23 mouse cellular contexts compared by ENCODE assay signal in genomic region chr2:133666331-133667054, GRCm38 (mm10).
DNase-seq lines count a peak whose midpoint lies in the region; ATAC-seq and TF ChIP-seq lines count a peak whose summit lies in the region.
"Had no signal": no experiment of that assay in that cellular context is flagged by ENCODE, and none has a peak within 500 bp of the region (broad histone marks: within the 10 kb centered on the region; RNA-seq: fewer than 3 reads in every experiment).

No protein-coding gene starts in this region.

- H3K4me2 ChIP-seq in kidney, postnatal 0 days (ENCODE audit: low read length), result no peak overlapping the region
- H3K4me2 ChIP-seq in kidney, embryonic 15.5 days, result no peak overlapping the region
- H3K4me2 ChIP-seq in embryonic facial prominence, embryonic 15.5 days (replicated peaks), result no peak overlapping the region
- H3K4me2 ChIP-seq in limb, embryonic 12.5 days, result no peak overlapping the region
- H3K4me2 ChIP-seq: forebrain, embryonic 13.5 days; hindbrain, embryonic 14.5 days; liver, embryonic 13.5 days; lung, embryonic 14.5 days; midbrain, embryonic 13.5 days; stomach, embryonic 15.5 days had no signal

- intact Hi-C loops in heart, postnatal 36 days (cut with DNase I), result no loop called here

- no peak for TF ChIP-seq CTCF in kidney, postnatal 0 days (IDR thresholded peaks at IDR 0.05; ENCODE audit: low read depth)

- peak; percentile 3 for DNase-seq in kidney, postnatal 0 days (ENCODE audit: low spot score)
- no peak for DNase-seq in heart, adult 18-20 months
- no peak for DNase-seq in heart, postnatal 36 days
- DNase-seq in gastrocnemius, adult 8-10 months (ENCODE audit: low spot score in 2 of 2), result no peak
- DNase-seq: adrenal gland, postnatal 10 days; B cell, adult 2 months; cerebellum, adult 18-20 months; cerebellum, postnatal 25 days; gastrocnemius, postnatal 14 days; heart, adult 2 months; kidney, adult 9 months; kidney, postnatal 36 days; layer of hippocampus, postnatal 36 days; liver, embryonic 13.5 days; lung, embryonic 14.5 days; thymus, postnatal 25 days had no signal

- no peak overlapping the region for H3K4me3 ChIP-seq in kidney, postnatal 0 days (replicated peaks; ENCODE audit: low read depth, low read length)
- H3K4me3 ChIP-seq in kidney, embryonic 15.5 days (replicated peaks), result no peak overlapping the region
- no peak overlapping the region for H3K4me3 ChIP-seq in embryonic facial prominence, embryonic 15.5 days (replicated peaks)
- H3K4me3 ChIP-seq in limb, embryonic 12.5 days (replicated peaks), result no peak overlapping the region
- H3K4me3 ChIP-seq: forebrain, embryonic 13.5 days; heart, adult 2 months; liver, embryonic 13.5 days; midbrain, embryonic 13.5 days; stomach, embryonic 15.5 days had no signal

- H3K9ac ChIP-seq in kidney, postnatal 0 days (ENCODE audit: low read depth, low read length), result no peak overlapping the region
- H3K9ac ChIP-seq in kidney, embryonic 15.5 days, result no peak overlapping the region
- no peak overlapping the region for H3K9ac ChIP-seq in embryonic facial prominence, embryonic 15.5 days
- H3K9ac ChIP-seq in limb, embryonic 12.5 days (replicated peaks), result no peak overlapping the region
- H3K9ac ChIP-seq: forebrain, embryonic 13.5 days; hindbrain, embryonic 14.5 days; liver, embryonic 13.5 days; lung, embryonic 14.5 days; midbrain, embryonic 13.5 days; stomach, embryonic 15.5 days had no signal

- H3K27me3 ChIP-seq in kidney, postnatal 0 days (ENCODE audit: insufficient read depth, low read length), result no peaks in the 10 kb centered on the region
- H3K27me3 ChIP-seq in kidney, embryonic 15.5 days, result no peaks in the 10 kb centered on the region
- no peaks in the 10 kb centered on the region for H3K27me3 ChIP-seq in embryonic facial prominence, embryonic 15.5 days
- H3K27me3 ChIP-seq in limb, embryonic 12.5 days, result peaks cover 11% of the 10 kb centered on the region; the same call in 1 of the 2 replicates
- H3K27me3 ChIP-seq: forebrain, embryonic 13.5 days; liver, embryonic 13.5 days; midbrain, embryonic 13.5 days; stomach, embryonic 15.5 days had no signal

- H3K36me3 ChIP-seq in kidney, postnatal 0 days (ENCODE audit: insufficient read depth, low read length), result no peaks in the 10 kb centered on the region
- H3K36me3 ChIP-seq in kidney, embryonic 15.5 days, result no peaks in the 10 kb centered on the region
- no peaks in the 10 kb centered on the region for H3K36me3 ChIP-seq in embryonic facial prominence, embryonic 15.5 days
- H3K36me3 ChIP-seq in limb, embryonic 12.5 days, result no peaks in the 10 kb centered on the region
- H3K36me3 ChIP-seq: liver, embryonic 13.5 days; midbrain, embryonic 13.5 days; stomach, embryonic 15.5 days had no signal

- no peak; the same call in 1 of the 2 replicates for ATAC-seq in kidney, postnatal 0 days (replicated peaks; ENCODE audit: low FRiP score, low read depth)
- no peak for ATAC-seq in kidney, embryonic 15.5 days (replicated peaks; ENCODE audit: low FRiP score)
- ATAC-seq in embryonic facial prominence, embryonic 15.5 days (ENCODE audit: insufficient number of reproducible peaks, low FRiP score, low TSS enrichment, low read depth), result 0 out of 2 replicates have a peak, but pooled peaks have one; percentile 11
- ATAC-seq in limb, embryonic 12.5 days (ENCODE audit: insufficient number of reproducible peaks, insufficient read depth, low FRiP score, low TSS enrichment, low read depth), result peak; percentile 86
- ATAC-seq: forebrain, embryonic 13.5 days; midbrain, embryonic 13.5 days had no signal

- H3K4me1 ChIP-seq in kidney, postnatal 0 days (replicated peaks; ENCODE audit: insufficient read depth, low read length), result no peaks in the 10 kb centered on the region
- H3K4me1 ChIP-seq in kidney, embryonic 15.5 days, result no peaks in the 10 kb centered on the region
- 0 out of 2 replicates have a peak, but pooled peaks cover 4% of the 10 kb centered on the region for H3K4me1 ChIP-seq in embryonic facial prominence, embryonic 15.5 days
- peaks cover 15% of the 10 kb centered on the region for H3K4me1 ChIP-seq in limb, embryonic 12.5 days (replicated peaks)
- H3K4me1 ChIP-seq: forebrain, embryonic 13.5 days; liver, embryonic 13.5 days; midbrain, embryonic 13.5 days; stomach, embryonic 15.5 days had no signal

- WGBS in kidney, postnatal 0 days, result 61% methylated on average over 9 of the region's 9 CpGs
- WGBS in kidney, embryonic 15.5 days, result 64% methylated on average over 9 of the region's 9 CpGs
- 39% methylated on average over 9 of the region's 9 CpGs for WGBS in embryonic facial prominence, embryonic 15.5 days
- 30% methylated on average over 9 of the region's 9 CpGs for WGBS in limb, embryonic 12.5 days

- H3K9me3 ChIP-seq in kidney, postnatal 0 days (replicated peaks; ENCODE audit: low read length), result no peaks in the 10 kb centered on the region
- H3K9me3 ChIP-seq in kidney, embryonic 15.5 days (replicated peaks), result no peaks in the 10 kb centered on the region
- no peaks in the 10 kb centered on the region for H3K9me3 ChIP-seq in embryonic facial prominence, embryonic 15.5 days (replicated peaks)
- no peaks in the 10 kb centered on the region for H3K9me3 ChIP-seq in limb, embryonic 12.5 days
- H3K9me3 ChIP-seq: forebrain, embryonic 13.5 days; liver, embryonic 13.5 days; midbrain, embryonic 13.5 days; stomach, embryonic 15.5 days had no signal

- no peak overlapping the region for H3K27ac ChIP-seq in kidney, postnatal 0 days
- H3K27ac ChIP-seq in kidney, embryonic 15.5 days, result no peak overlapping the region
- H3K27ac ChIP-seq in embryonic facial prominence, embryonic 15.5 days (replicated peaks), result no peak overlapping the region
- H3K27ac ChIP-seq in limb, embryonic 12.5 days, result no peak overlapping the region
- H3K27ac ChIP-seq: forebrain, embryonic 13.5 days; heart, adult 2 months; hindbrain, embryonic 14.5 days; liver, embryonic 13.5 days; midbrain, embryonic 13.5 days; stomach, embryonic 15.5 days had no signal

Comparison
In these comparisons a context has a peak if more than half of its experiments do, and no peak if none do; other contexts are left out.
1. ATAC-seq: peak in embryonic facial prominence, embryonic 15.5 days (single experiment) and limb, embryonic 12.5 days (single experiment); none in kidney, postnatal 0 days (single experiment) and kidney, embryonic 15.5 days (single experiment).